Mouse (Mus musculus): ENCODE results near the gene Derl2.

DNA sequence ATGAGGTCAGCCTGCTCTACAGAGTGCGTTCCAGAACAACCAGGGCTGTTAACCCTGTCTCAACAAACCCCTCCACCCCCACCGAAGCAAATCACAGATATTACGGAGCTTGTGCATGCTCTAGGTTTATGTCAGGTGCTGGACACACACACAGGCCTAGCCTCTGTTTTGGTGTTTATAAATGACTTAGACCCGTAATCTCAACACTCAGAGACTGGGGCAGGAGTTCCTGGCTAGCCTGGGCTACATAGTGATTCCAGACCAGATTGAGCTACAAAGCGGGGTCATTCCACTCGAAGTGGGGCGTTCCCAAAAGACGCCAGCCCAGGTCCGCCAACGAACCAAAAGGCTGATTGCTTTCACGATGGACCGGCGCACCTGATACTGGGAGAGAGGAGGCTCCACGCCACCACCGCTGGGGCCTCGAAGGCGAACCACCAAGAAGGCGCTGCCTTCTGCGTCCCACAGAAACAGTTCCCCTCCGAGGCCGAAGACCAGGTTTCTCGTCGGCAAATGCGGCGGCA, 50.3 kb downstream of the Derl2 start:
- TF ChIP-seq MAFK (IDR thresholded peaks at IDR 0.05; ENCODE audit: insufficient read depth, low read depth, low read length): no peak
- TF ChIP-seq ZNF384 (IDR thresholded peaks at IDR 0.05; ENCODE audit: low read depth, low read length): no peak
- TF ChIP-seq HCFC1 (IDR thresholded peaks at IDR 0.05; ENCODE audit: borderline replicate concordance, insufficient read depth, low read length): no peak
- TF ChIP-seq CHD2 (IDR thresholded peaks at IDR 0.05; ENCODE audit: low read depth, low read length): no peak

Measured in ES-E14 (cell line).